Mouse (Mus musculus): ENCODE measurements around the gene Sel1l.

Gene Sel1l

DNA sequence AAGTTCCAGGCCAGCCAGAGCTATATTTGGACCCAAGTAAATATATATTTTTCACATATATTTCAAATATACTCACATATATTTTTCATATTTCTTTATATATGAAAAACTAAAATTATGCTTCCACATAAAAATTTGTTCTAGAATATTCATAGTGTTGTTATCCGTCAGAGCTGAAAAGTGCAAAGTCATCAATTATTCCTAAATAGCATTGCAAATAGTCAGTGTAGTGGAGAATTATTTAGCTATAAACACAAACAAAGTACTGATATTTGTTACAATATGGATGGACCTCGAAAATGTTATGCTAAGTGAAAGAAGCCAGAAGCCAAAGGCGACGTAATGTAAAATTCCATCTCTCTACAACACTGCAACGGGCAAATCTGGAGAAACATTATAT, 67.5 kb downstream of the Sel1l start:
- in situ Hi-C loops (cut with MboI; ENCODE audit: low sequenced_read_pairs), result loop anchor here (10.0 to 25.0 kb wide), 2 partner anchors 137 to 369 kb away; no protein-coding TSS in a partner anchor

DNA sequence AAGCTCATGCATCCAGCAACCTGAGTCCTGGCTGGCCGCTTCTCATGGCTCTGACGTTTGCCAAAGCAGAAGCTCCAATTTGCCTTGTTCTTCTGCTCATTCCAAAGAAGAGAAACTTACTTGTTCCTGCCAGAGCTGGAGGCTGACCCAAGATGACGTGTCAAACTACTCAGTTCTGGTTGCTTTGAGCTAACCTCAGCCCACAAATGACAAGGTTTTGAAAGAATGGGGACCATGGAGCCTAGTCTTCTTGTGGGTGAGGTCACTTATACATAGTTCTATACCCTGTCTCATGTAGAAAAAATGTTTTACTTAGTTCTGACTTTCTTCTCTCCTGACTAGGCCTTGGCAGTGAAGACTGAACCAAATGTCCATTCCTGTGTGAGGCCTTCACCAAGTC, 68.4 kb downstream of the Sel1l start:
- in situ Hi-C loops (cut with MboI; ENCODE audit: low sequenced_read_pairs), result loop anchor here (10.0 to 25.0 kb wide), 2 partner anchors 136 to 368 kb away; no protein-coding TSS in a partner anchor

DNA sequence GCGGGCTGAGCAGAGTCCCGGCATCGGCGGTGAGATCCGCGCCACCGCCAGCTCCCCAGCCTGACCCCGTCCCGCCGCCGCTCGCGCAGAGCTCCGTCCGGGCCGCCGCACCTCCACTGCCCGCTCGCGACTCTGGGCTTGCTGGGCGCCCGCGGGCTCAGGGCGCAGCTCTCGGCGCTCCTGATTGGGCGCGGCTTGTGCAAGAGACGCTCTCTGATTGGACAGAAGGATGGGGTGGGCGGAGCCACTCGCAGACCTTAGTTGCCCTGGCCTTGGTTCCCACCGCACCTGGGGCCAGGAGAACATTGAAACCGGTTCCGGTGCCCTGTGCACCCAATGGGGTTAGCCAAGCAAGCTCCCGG, 70.0 kb downstream of the Sel1l start:
- in situ Hi-C loops (cut with MboI; ENCODE audit: low sequenced_read_pairs), result loop anchor here (25.0 kb wide), 1 partner anchor 367 kb away; no protein-coding TSS in a partner anchor

DNA sequence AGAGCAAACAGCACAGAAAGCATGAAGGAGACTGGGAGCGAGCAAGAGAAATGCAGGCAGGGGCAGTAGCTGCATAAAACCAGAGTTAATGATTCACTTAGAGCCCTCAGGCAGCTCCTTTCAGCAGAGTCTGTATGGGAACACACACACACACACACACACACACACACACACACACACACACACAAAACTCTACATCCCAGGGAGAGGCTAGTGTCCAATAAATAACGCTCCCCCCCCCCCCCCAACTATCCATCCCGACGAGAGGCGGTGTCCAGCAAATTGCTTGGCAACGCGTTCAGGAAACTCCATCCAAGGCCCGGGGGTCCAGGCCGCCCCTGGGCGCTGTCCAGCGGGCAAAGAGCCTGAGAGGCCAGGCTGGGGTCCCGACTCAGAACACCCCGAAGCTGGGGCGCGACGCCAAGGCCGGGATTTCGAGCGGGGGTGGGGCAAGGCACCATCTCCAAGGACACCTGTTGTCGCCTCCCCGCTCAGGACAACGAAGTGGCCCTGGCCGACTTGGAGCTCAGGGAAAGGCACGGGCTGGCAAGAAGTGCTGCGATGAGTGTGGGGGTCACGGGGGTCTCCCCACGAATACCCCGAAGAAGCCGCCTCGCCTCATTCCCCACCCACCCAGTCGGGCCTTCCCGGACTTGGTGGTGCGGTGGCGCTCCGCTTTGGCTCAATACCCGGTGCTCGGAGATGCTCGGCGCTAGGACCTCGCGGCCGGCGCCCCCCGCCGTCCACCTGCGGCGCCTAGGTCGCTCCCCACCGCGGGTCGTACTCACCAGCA, 70.5 kb downstream of the Sel1l start:
- in situ Hi-C loops (cut with MboI; ENCODE audit: low sequenced_read_pairs), result loop anchor here (25.0 kb wide), 1 partner anchor 366 kb away; no protein-coding TSS in a partner anchor

DNA sequence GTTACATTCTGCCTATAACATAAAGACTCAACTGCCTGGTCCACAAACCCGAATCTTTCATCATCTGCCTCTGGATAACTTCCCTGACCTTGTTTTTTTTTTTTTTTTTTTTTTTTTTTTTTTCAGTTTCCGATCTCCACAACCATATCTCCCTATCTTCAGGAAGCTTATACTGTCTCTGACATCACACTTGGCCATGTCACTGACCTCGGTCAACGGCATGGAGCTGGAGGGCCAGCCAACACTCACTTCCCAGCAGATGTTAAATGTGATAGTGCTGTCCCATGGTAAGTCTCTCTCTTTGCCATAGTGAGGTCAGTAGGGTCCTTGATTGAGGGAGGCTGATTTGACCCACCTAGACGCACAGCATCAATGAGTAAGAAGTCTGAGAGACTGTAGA, 72.6 kb downstream of the Sel1l start:
- in situ Hi-C loops (cut with MboI; ENCODE audit: low sequenced_read_pairs), result loop anchor here (25.0 kb wide), 1 partner anchor 364 kb away; no protein-coding TSS in a partner anchor

DNA sequence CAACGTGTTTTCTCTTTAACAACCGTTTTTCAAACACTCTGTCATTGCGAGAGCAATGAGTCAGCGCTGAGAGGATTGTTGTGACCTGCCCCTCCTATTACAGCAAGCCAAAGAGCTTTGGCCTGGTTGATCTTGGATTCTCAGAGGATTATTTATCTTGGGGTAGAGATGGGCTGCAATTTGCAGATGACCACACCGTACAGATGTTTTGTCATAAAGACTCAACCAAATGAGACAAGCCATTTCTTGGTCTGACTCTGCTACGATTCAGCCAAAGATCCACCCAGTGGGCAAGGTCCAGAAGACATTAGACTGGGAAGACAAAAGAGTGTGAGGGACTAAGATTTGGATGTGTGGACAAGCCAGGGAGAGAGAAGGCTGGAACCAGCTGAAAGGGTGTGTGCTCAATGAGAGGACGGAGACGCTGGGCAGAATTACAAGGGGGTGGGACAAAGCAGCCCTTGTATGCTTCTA, 74.1 kb downstream of the Sel1l start:
- in situ Hi-C loops (cut with MboI; ENCODE audit: low sequenced_read_pairs), result loop anchor here (25.0 kb wide), 1 partner anchor 363 kb away; no protein-coding TSS in a partner anchor

DNA sequence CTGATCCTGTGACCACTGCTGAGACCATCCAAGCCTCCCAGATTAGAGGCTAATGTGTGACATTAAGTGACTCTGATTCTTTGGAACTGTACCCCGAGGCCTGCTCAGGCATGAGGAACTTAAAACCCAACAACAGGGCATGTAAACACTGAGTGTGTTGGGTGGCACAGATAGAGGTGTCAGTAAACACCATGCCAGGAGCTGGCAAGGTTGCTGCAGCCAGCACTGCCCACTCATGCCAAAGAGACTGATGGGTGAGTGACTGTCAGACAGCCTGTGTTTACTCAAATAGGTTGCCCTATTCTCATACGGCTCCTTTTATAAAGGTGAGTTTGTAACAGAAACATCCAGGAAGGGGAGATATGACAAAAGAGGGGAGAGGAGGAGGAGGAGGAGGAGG, 80.1 kb downstream of the Sel1l start:
- in situ Hi-C loops (cut with MboI; ENCODE audit: low sequenced_read_pairs), result no loop called here

DNA sequence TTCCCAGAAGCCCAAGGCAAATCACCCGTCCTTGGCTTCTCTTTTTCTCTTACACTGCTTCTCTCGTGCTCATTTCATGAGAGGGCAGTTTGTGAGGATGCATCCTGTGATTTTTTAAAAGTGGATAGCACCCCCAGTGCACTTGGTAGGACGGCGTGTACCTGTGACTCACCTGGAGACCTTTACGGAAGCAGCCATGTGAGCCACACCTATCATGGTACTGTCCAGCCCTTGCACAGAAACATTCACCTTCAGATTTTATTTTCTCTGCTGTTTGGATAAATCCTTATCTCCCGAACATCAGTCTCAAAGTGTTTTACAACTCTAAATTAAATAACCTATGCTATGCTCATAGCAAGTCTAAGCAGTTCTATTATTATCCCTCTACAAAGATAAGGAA, 80.8 kb downstream of the Sel1l start:
- in situ Hi-C loops (cut with MboI; ENCODE audit: low sequenced_read_pairs), result no loop called here

DNA sequence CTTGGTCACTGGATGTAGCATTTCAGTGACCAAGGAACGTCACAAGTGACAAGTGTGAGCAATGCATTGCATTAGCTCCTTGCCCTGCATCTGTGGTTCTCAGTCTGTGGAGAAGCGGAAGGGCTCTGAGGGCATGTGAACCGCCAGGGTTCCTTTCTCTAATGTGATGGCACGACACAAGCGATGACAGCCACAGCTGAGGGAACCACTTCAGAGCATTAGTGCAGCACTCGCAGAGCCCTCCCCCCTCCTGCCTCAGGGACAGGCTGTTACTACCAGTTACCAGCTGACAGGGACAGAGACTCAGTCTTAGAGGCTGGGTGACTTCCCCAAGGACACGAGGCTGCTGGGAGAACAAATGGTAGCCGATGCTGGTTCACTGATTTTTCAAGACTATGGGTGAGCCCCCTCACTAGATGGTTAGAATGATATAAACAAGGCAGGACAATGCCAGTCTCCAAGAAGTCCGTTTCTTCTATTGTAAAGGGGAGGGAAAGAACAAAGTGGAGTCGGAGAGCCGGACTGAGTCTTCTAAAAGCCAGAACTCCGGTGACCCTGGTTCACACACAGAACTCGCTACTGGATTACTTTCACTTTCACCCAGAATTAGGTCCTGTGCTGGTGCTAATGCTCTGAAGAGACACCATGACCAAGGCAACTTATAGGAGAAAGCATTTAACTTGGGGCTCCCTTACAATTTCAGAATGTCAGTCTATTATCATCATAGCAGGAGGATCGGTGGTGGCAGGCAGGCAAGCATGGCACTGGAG, 82.4 kb downstream of the Sel1l start:
- in situ Hi-C loops (cut with MboI; ENCODE audit: low sequenced_read_pairs), result no loop called here

DNA sequence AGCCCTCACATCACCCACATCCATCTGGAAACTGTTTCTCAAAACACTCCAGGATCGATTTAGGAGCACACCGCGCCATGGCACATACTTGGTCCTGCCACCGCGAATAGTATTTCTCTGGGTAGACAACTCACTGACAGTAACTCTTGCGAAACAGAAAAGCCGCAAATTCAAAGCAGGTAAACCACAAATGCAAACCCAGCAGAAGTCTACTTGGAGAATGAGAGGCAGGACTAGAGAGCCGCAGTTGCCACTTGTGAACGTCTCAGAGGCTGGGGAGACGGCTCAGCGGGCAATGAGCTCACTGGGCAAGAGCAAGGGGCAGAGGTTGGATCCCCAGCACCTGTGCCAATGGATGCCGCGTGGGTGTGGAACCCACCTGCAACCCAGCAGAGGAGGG, 83.5 kb downstream of the Sel1l start:
- in situ Hi-C loops (cut with MboI; ENCODE audit: low sequenced_read_pairs), result no loop called here

DNA sequence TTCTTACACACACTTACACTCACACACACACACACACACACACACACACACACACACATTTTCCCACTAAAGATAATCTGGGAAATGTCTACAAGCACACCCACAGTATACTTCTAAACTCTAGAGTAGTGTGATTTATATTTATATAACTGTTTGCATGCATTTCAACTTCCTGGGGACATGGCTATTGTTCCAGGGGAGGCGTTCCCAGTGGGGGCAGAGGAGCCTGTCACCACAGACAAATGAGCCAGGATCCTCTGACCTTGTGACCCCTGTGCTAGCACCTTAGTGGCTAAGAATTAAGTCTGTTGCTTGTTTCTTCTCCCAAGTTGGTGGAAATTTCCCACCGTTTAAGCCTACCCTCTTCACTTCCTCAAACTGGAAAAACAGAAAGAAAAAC, 83.9 kb downstream of the Sel1l start:
- in situ Hi-C loops (cut with MboI; ENCODE audit: low sequenced_read_pairs), result no loop called here

DNA sequence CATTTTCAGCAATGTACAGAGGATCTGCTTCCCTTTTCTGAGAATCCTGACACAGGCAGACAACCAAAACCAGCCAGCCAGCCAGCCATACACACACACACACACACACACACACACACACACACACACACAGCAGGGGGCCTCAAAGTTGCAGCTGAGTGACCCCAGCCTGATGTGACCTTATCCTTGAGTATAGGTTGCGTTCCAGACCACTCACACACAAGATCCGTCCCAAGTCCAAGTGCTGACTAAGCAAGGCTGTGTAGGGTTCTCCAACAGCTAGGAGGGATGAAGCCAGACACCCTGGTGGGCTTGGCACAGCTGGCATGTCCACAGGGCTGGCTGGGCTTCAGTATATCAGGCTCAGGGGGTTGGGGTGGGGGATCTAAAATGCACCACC, 84.5 kb downstream of the Sel1l start:
- in situ Hi-C loops (cut with MboI; ENCODE audit: low sequenced_read_pairs), result no loop called here

DNA sequence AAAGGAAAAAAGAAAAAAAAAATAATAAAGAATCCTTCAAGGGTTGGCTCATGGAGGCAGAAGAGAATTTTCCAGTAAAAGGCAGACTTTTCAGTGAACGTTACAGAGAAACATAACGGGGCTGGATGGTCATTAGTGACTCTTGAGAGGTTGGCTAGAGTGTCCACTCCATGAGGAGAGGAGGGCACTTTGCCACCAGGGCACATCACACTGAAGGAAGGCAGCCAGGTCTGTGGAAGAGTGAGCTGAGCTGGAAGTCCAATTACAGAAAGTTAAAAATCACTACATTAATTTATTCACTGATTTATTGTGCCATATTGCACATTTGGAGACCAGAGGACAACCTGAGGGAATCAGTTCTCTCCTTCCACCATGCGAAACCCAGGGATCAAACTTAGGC, 89.1 kb downstream of the Sel1l start:
- in situ Hi-C loops (cut with MboI; ENCODE audit: low sequenced_read_pairs), result no loop called here

DNA sequence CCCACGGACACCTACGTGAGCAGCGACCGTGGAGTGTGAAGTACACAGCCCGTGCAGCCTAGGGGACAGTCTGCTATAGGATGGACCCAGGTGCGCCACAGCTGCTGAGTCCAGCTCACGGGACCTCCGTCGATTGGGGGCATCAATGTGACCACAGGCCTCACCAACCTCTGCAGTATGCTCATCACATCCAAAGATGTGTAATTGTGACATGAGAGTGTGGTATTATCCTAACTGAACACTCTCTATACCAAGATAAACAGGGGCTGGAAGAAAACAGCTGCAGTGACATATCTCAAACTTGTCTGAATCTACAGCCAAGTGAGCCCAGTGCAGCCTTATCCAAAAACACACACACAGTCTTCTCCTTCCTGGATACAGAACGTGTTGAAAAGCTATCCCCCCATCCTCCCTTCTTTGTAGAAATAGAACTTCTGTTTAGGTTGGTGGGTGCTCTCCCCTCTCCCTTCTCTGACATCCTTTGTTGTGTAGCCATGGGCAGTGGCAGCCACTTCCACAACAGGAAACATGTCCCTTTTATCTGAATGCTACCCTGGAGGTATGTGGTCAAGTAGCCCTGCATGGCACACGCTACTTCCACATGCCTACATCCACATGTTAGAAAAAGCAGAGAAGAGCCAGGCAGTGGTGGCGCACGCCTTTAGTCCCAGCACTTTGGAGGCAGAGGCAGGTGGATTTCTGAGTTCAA, 90.9 kb downstream of the Sel1l start:
- in situ Hi-C loops (cut with MboI; ENCODE audit: low sequenced_read_pairs), result no loop called here

DNA sequence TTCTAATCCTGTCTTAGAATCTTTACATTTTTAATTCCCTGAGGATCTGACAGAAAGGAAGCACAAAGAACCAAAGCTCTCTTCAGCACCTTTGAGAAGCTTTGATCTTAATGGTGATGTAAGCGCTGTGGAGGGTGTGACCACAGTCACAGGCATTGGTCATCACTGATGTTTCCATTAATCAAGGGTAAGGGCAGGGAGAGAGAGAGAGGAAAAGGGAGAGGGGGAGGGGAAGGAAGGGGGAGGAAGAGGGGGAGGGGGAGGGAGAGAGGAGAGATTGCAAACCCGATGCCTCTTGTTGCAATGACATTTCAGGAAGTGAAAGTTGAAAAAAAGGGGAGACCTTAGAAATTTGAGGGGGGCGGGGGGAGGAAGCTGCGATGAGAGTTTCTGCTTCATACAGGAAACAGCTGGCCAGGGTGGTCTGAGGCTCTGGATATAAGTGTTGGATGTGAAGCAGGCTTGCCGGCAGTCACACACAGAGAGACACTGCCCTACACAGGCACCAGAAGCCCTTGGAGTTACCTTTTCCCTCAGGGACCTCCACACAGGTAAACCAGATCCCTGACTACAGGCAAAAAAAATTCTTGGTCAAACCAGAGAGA, 92.3 kb downstream of the Sel1l start:
- in situ Hi-C loops (cut with MboI; ENCODE audit: low sequenced_read_pairs), result no loop called here
